Mouse (Mus musculus) embryonic fibroblast, embryonic 13.5 days (primary cell): ENCODE measurements around the gene Olfr1420.

Experiments
- CTCF ChIP-seq: IDR thresholded peaks from 2 replicates; pipeline ENCODE4 v1.5.1; 2011; ENCODE audit warnings: mild to moderate bottlenecking, control low read depth, low read length, moderate library complexity, borderline replicate concordance; ENCODE audit not compliant: insufficient read depth
- POLR2A ChIP-seq: IDR thresholded peaks from 2 replicates; pipeline ENCODE4 v1.6.1; 2011; ENCODE audit warnings: low read depth, mild to moderate bottlenecking, control low read depth, low read length, moderate library complexity

DNA sequence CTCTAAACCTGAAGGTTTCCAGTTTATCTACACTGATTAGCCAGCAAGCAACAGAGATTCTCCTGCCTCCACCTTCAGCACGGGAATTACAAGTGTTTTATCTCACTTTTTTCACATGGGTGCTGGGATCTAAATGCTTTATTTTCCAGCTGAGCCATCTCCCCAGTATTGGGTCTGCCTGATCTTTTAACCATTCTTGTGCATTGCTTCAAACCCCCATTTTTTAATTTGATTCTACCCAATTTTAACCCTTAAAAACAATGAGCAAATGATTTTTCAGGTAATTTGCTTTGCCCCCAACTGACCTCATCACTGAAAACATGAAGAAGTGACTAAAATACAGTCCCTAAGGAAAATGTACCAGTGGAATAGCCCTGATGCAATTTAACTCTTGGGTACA is at the start of gene Olfr1420:
- TF ChIP-seq CTCF (no peak), POLR2A (no peak)
